Comparison of ENCODE assay signal across 13 mouse cellular contexts in the genomic region with DNA sequence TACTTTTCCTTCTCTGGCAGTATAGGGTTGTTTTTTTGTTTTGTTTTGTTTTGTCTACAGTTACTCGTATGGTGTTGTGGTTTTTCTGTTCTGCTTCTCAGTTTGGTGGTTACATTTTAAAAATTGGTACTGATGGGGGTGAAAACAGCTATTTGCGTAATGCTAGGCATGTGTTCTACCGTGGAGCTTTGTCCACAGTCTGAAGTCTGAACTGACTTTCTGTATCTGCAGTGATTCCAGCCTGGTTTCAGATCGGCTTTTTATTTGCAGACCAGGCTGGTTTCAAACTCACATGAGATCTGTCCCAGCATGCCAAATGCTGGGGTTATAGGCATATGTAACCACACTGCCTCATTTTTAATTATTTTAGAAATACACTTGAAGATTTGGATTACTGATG. TPM values are rescaled to one million over a fixed set of nuclear protein-coding genes. Genes with fewer than 3 reads are reported as not detected.
DNase-seq lines count a peak whose midpoint lies in the region; ATAC-seq and TF ChIP-seq lines count a peak whose summit lies in the region.
"Had no signal": no experiment of that assay in that cellular context is flagged by ENCODE, and none has a peak within 500 bp of the region (broad histone marks: within the 10 kb centered on the region; RNA-seq: fewer than 3 reads in every experiment).

No protein-coding gene starts in this region.

- WGBS in kidney, adult 2 months = 48% methylated on average over 4 of the region's 4 CpGs
- WGBS in midbrain, embryonic 14.5 days = 85% methylated on average over 4 of the region's 4 CpGs
- WGBS in midbrain, embryonic 13.5 days = 84% methylated on average over 4 of the region's 4 CpGs
- WGBS in embryonic facial prominence, embryonic 13.5 days = 70% methylated on average over 4 of the region's 4 CpGs
- WGBS in liver, postnatal 0 days (ENCODE audit: insufficient replicate concordance) = 54% methylated on average over 4 of the region's 4 CpGs

- no peak for ATAC-seq in midbrain, embryonic 14.5 days (ENCODE audit: low FRiP score, low TSS enrichment)
- no peak for ATAC-seq in midbrain, embryonic 13.5 days
- no peak for ATAC-seq in embryonic facial prominence, embryonic 13.5 days (ENCODE audit: insufficient number of reproducible peaks, insufficient read depth, low FRiP score, low TSS enrichment, low read depth)
- no peak for ATAC-seq in liver, postnatal 0 days

- H3K4me1 ChIP-seq in kidney, adult 2 months (ENCODE audit: control insufficient read depth, insufficient read depth, low read length) = peaks cover 10% of the 10 kb centered on the region; the same call in 1 of the 2 replicates
- H3K4me1 ChIP-seq in midbrain, embryonic 14.5 days (ENCODE audit: control insufficient read depth, insufficient read depth, low read length) = peaks cover 12% of the 10 kb centered on the region
- peaks cover 18% of the 10 kb centered on the region for H3K4me1 ChIP-seq in midbrain, embryonic 13.5 days (replicated peaks)
- peaks cover 7% of the 10 kb centered on the region for H3K4me1 ChIP-seq in embryonic facial prominence, embryonic 13.5 days
- peaks cover 5% of the 10 kb centered on the region for H3K4me1 ChIP-seq in liver, postnatal 0 days (ENCODE audit: insufficient read depth)

- H3K9me3 ChIP-seq in midbrain, embryonic 14.5 days (ENCODE audit: control insufficient read depth, low read length) = no peaks in the 10 kb centered on the region
- no peaks in the 10 kb centered on the region for H3K9me3 ChIP-seq in midbrain, embryonic 13.5 days
- H3K9me3 ChIP-seq in embryonic facial prominence, embryonic 13.5 days = no peaks in the 10 kb centered on the region
- H3K9me3 ChIP-seq in liver, postnatal 0 days (ENCODE audit: low read length) = no peaks in the 10 kb centered on the region
- H3K9me3 ChIP-seq: hindbrain, embryonic 13.5 days had no signal

- H3K4me3 ChIP-seq in kidney, adult 2 months (ENCODE audit: insufficient read depth, low read depth, low read length) = no peak overlapping the region
- H3K4me3 ChIP-seq in midbrain, embryonic 14.5 days (replicated peaks; ENCODE audit: low read depth, low read length) = no peak overlapping the region
- H3K4me3 ChIP-seq in midbrain, embryonic 13.5 days (replicated peaks) = no peak overlapping the region
- H3K4me3 ChIP-seq in embryonic facial prominence, embryonic 13.5 days = no peak overlapping the region
- no peak overlapping the region for H3K4me3 ChIP-seq in liver, postnatal 0 days (ENCODE audit: low read depth, low read length)

- H3K4me2 ChIP-seq in midbrain, embryonic 14.5 days (ENCODE audit: low read length) = peak overlapping the region; percentile 17; the same call in 1 of the 2 replicates
- H3K4me2 ChIP-seq in midbrain, embryonic 13.5 days (replicated peaks) = no peak overlapping the region
- peak overlapping the region; percentile 63 for H3K4me2 ChIP-seq in embryonic facial prominence, embryonic 13.5 days
- peak overlapping the region; percentile 84 for H3K4me2 ChIP-seq in liver, postnatal 0 days (ENCODE audit: low read depth, low read length)

- DNase-seq in kidney, adult 2 months = peak; percentile 26
- no peak for DNase-seq in kidney, adult 11 months
- DNase-seq in midbrain, embryonic 14.5 days = no peak
- DNase-seq in liver, postnatal 0 days = no peak
- no peak for DNase-seq in yolk sac, embryonic 10.5 days (ENCODE audit: low spot score)
- DNase-seq in c-Kit-positive CD71-positive TER-119-positive erythroid progenitor cells, embryonic 14.5 days (ENCODE audit: low spot score) = no peak
- DNase-seq: adrenal gland, adult 2 months; kidney, adult 18-20 months; lung, adult 2 months; thymus, postnatal 25 days had no signal

- no peaks in the 10 kb centered on the region for H3K36me3 ChIP-seq in kidney, adult 2 months (ENCODE audit: control insufficient read depth, insufficient read depth, low read length)
- peaks cover 10% of the 10 kb centered on the region for H3K36me3 ChIP-seq in midbrain, embryonic 14.5 days (ENCODE audit: control insufficient read depth, insufficient read depth, low read length)
- peaks cover 12% of the 10 kb centered on the region; the same call in 1 of the 2 replicates for H3K36me3 ChIP-seq in midbrain, embryonic 13.5 days
- peaks cover 22% of the 10 kb centered on the region for H3K36me3 ChIP-seq in embryonic facial prominence, embryonic 13.5 days
- peaks cover 6% of the 10 kb centered on the region for H3K36me3 ChIP-seq in liver, postnatal 0 days (replicated peaks; ENCODE audit: insufficient read depth, low read length)

- no peak overlapping the region; the same call in 1 of the 2 replicates for H3K27ac ChIP-seq in kidney, adult 2 months (ENCODE audit: insufficient read depth, low read depth, low read length)
- H3K27ac ChIP-seq in midbrain, embryonic 14.5 days (replicated peaks; ENCODE audit: low read depth, low read length) = no peak overlapping the region
- no peak overlapping the region for H3K27ac ChIP-seq in midbrain, embryonic 13.5 days
- no peak overlapping the region for H3K27ac ChIP-seq in embryonic facial prominence, embryonic 13.5 days
- no peak overlapping the region for H3K27ac ChIP-seq in liver, postnatal 0 days (ENCODE audit: low read depth)
- H3K27ac ChIP-seq: hindbrain, embryonic 13.5 days had no signal

- no peaks in the 10 kb centered on the region for H3K27me3 ChIP-seq in kidney, adult 2 months (replicated peaks; ENCODE audit: control insufficient read depth, insufficient read depth, low read length)
- H3K27me3 ChIP-seq in midbrain, embryonic 14.5 days (ENCODE audit: control insufficient read depth, insufficient read depth, low read length) = no peaks in the 10 kb centered on the region
- H3K27me3 ChIP-seq in midbrain, embryonic 13.5 days = no peaks in the 10 kb centered on the region
- no peaks in the 10 kb centered on the region for H3K27me3 ChIP-seq in embryonic facial prominence, embryonic 13.5 days
- H3K27me3 ChIP-seq in liver, postnatal 0 days (ENCODE audit: insufficient read depth, low read length) = no peaks in the 10 kb centered on the region
- H3K27me3 ChIP-seq: hindbrain, embryonic 13.5 days had no signal

- no peak for TF ChIP-seq POLR2A in kidney, adult 2 months (IDR thresholded peaks at IDR 0.05; ENCODE audit: low read depth, low read length)

- TF ChIP-seq CTCF in kidney, adult 2 months (conservative IDR thresholded peaks at IDR 0.05; ENCODE audit: insufficient read depth, insufficient read length, low read depth, low read length) = no peak
- TF ChIP-seq CTCF in liver, postnatal 0 days (IDR thresholded peaks at IDR 0.05; ENCODE audit: low read depth) = no peak

- H3K9ac ChIP-seq in midbrain, embryonic 14.5 days (replicated peaks; ENCODE audit: low read length) = no peak overlapping the region
- H3K9ac ChIP-seq in midbrain, embryonic 13.5 days (replicated peaks) = no peak overlapping the region
- H3K9ac ChIP-seq in embryonic facial prominence, embryonic 13.5 days = no peak overlapping the region
- no peak overlapping the region for H3K9ac ChIP-seq in liver, postnatal 0 days (replicated peaks)

- no peak for TF ChIP-seq EP300 in liver, postnatal 0 days (IDR thresholded peaks at IDR 0.05; ENCODE audit: low read depth)

RNA-seq across cellular contexts. Expression of a gene that starts 36.3 kb away (rescaled TPM):
- polyA plus RNA-seq in kidney, adult 2 months (2012; rRNA removed) = 0.41 and 0.52 TPM in 2 replicates
- polyA plus RNA-seq in midbrain, embryonic 14.5 days (2014; fragmentation: Nextera tagmentation; extraction: Ambion mirVana) = 4.0 and 7.1 TPM in 2 replicates
- 4.3 and 4.6 TPM in 2 replicates for polyA plus RNA-seq in midbrain, embryonic 13.5 days (2015; fragmentation: Nextera tagmentation; extraction: Ambion mirVana)
- polyA plus RNA-seq in embryonic facial prominence, embryonic 13.5 days (2015; fragmentation: Nextera tagmentation; extraction: Ambion mirVana) = 1.6 and 1.7 TPM in 2 replicates
- 0.16 and 0.24 TPM in 2 replicates for polyA plus RNA-seq in liver, postnatal 0 days (2015; fragmentation: Nextera tagmentation; extraction: Ambion mirVana)
